Mouse (Mus musculus) myocyte (in vitro differentiated cells): Measurements from ENCODE around the gene Ccdc130. TPM values are rescaled to one million over a fixed set of nuclear protein-coding genes. Genes with fewer than 3 reads are reported as not detected.

Experiments
- H3K27me3 ChIP-seq: one replicate; pipeline ENCODE4 v1.6.1; 2011; ENCODE audit not compliant: control insufficient read depth, insufficient read depth, insufficient read length
- H3K36me3 ChIP-seq: one replicate; pipeline ENCODE4 v1.6.1; 2011; ENCODE audit not compliant: control insufficient read depth, insufficient read depth
- H3K4me2 ChIP-seq: one replicate; pipeline ENCODE4 v1.6.1; 2011; ENCODE audit warnings: low read depth, control low read depth
- H3K4me3 ChIP-seq: one replicate; pipeline ENCODE4 v1.5.1; 2011; ENCODE audit warnings: mild to moderate bottlenecking, control low read depth, moderate library complexity
- H3K79me2 ChIP-seq: one replicate; pipeline ENCODE4 v1.6.1; 2011; ENCODE audit not compliant: control insufficient read depth, insufficient read depth
- H3ac ChIP-seq: one replicate; pipeline ENCODE4 v1.6.1; 2011; ENCODE audit not compliant: control insufficient read depth, insufficient read length
- CEBPB ChIP-seq: IDR thresholded peaks from 2 replicates; pipeline ENCODE4 v1.6.1; 2011; ENCODE audit warnings: mild to moderate bottlenecking, moderate library complexity; ENCODE audit not compliant: poor library complexity, insufficient read depth, severe bottlenecking
- E2F4 ChIP-seq: IDR thresholded peaks from one replicate; pipeline ENCODE4 v1.6.1; 2011; ENCODE audit warnings: mild to moderate bottlenecking, control low read depth, moderate library complexity; ENCODE audit not compliant: insufficient read depth
- MAX ChIP-seq: IDR thresholded peaks from one replicate; pipeline ENCODE4 v1.6.1; 2011; ENCODE audit warnings: low read depth, mild to moderate bottlenecking, control low read depth
- MYOD1 ChIP-seq, 3 experiments: IDR thresholded peaks; one replicate each; pipeline ENCODE4 v1.6.1; 2011; ENCODE audit warnings: control low read depth in 2 of 3, low read depth in 2 of 3, mild to moderate bottlenecking in 2 of 3, moderate library complexity in 1 of 3; ENCODE audit not compliant: insufficient read length in 2 of 3, control insufficient read depth in 1 of 3
- MYOG ChIP-seq, 3 experiments: IDR thresholded peaks; one replicate each; pipeline ENCODE4 v1.6.1; 2011; ENCODE audit warnings: control low read depth in 2 of 3, low read depth in 2 of 3, mild to moderate bottlenecking in 2 of 3; ENCODE audit not compliant: insufficient read length in 2 of 3, control insufficient read depth in 1 of 3, insufficient read depth in 1 of 3
- POLR2A ChIP-seq: IDR thresholded peaks from one replicate; pipeline ENCODE4 v1.6.1; 2011; ENCODE audit warnings: low read depth, mild to moderate bottlenecking, control low read depth, moderate library complexity; ENCODE audit not compliant: insufficient read length
- POLR2AphosphoS2 ChIP-seq: IDR thresholded peaks from one replicate; pipeline ENCODE4 v1.6.1; 2011; ENCODE audit warnings: low read depth, control low read depth; ENCODE audit not compliant: insufficient read length
- REST ChIP-seq: IDR thresholded peaks from one replicate; pipeline ENCODE4 v1.6.1; 2011; ENCODE audit warnings: mild to moderate bottlenecking, control low read depth, moderate library complexity; ENCODE audit not compliant: insufficient read depth, insufficient read length
- SRF ChIP-seq: IDR thresholded peaks from one replicate; pipeline ENCODE4 v1.6.1; 2011; ENCODE audit warnings: low read depth; ENCODE audit not compliant: control insufficient read depth, insufficient read length
- TCF12 ChIP-seq: IDR thresholded peaks from one replicate; pipeline ENCODE4 v1.6.1; 2011; ENCODE audit warnings: mild to moderate bottlenecking, control low read depth; ENCODE audit not compliant: poor library complexity, insufficient read depth, severe bottlenecking
- TCF3 ChIP-seq: IDR thresholded peaks from one replicate; pipeline ENCODE4 v1.6.1; 2011; ENCODE audit warnings: low read depth, control low read depth; ENCODE audit not compliant: insufficient read length
- USF1 ChIP-seq: IDR thresholded peaks from one replicate; pipeline ENCODE4 v1.6.1; 2011; ENCODE audit warnings: low read depth, mild to moderate bottlenecking, control low read depth, moderate library complexity
- polyA plus RNA-seq: library from polyadenylated mRNA; unstranded; fragments of >200 nt; fragmentation: generic; extraction: Trizol; gene quantifications from one replicate; pipeline ENCODE4 v1.2.1, GENCODE M21; 2012; ENCODE audit warnings: missing spikeins

Gene Ccdc130
- polyA plus RNA-seq, 1 experiment, result 28.9 TPM

DNA sequence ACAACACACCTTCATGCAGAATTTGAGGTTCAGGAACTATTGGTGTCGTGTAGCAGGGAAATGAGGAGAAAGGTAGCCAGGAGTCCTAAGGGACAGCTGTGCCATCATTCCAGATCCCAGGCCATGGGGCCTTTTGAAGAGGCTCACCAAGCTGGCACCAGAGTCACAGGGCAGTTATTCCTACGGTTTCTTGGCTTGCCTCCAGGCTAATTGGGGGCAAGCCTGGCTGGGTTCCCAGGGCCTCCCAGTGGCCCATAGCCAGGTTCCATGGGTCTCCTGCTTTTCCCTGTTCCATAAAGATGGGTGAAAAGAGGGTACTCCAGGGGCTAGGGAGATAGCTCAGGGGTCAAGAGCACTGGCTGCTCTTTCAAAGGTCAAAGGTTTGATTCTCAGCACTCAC lies 28.4 kb downstream of the Ccdc130 start:
- H3K27me3 ChIP-seq, result no peaks in the 10 kb centered on the region
- H3K36me3 ChIP-seq, result peaks cover 5% of the 10 kb centered on the region
- TF ChIP-seq MAX (no peak), USF1 (no peak), SRF (no peak)
- no peaks in the 10 kb centered on the region for H3K79me2 ChIP-seq
- no peak overlapping the region for H3ac ChIP-seq
- no peak overlapping the region for H3K4me2 ChIP-seq
- H3K4me3 ChIP-seq, result no peak overlapping the region

GRCm38 (mm10) chr8:84241167-84241566 lies 29.0 kb downstream of the Ccdc130 start:
- H3ac ChIP-seq, result no peak overlapping the region
- peaks cover 5% of the 10 kb centered on the region for H3K79me2 ChIP-seq
- no peaks in the 10 kb centered on the region for H3K27me3 ChIP-seq
- H3K4me2 ChIP-seq, result no peak overlapping the region
- H3K36me3 ChIP-seq, result no peaks in the 10 kb centered on the region
- no peak overlapping the region for H3K4me3 ChIP-seq
- no peak for TF ChIP-seq POLR2A
- no peak for TF ChIP-seq TCF12
- TF ChIP-seq TCF3, result no peak
- TF ChIP-seq REST, result no peak
- no peak for TF ChIP-seq MAX
- TF ChIP-seq SRF, result no peak
- peak in 2 of 3 experiments; percentile 35 to 72 for TF ChIP-seq MYOD1 (IDR thresholded peaks at IDR 0.05; ENCODE audit: control insufficient read depth in 1 of 3, insufficient read length in 2 of 3, low read depth in 2 of 3)
- no peak for TF ChIP-seq USF1
- no peak for TF ChIP-seq E2F4
- peak; percentile 4 to 69 (median 67) for TF ChIP-seq MYOG (IDR thresholded peaks at IDR 0.05; ENCODE audit: control insufficient read depth in 1 of 3, insufficient read depth in 1 of 3, insufficient read length in 2 of 3, low read depth in 2 of 3)
- TF ChIP-seq POLR2AphosphoS2, result no peak
- no peak for TF ChIP-seq CEBPB

- Histone ChIP-seq H3K4me2 (peak overlapping the region; percentile 100), H3ac (peak overlapping the region; percentile 17), H3K36me3 (peaks cover 6% of the 10 kb centered on the region), H3K79me2 (peaks cover 13% of the 10 kb centered on the region), H3K27me3 (no peaks in the 10 kb centered on the region), H3K4me3 (peak overlapping the region; percentile 79)
- no peak for TF ChIP-seq SRF
- no peak for TF ChIP-seq TCF12
- TF ChIP-seq REST, result peak; percentile 22
Measured at GRCm38 (mm10) chr8:84237542-84238229, 32.5 kb downstream of the Ccdc130 start.

DNA sequence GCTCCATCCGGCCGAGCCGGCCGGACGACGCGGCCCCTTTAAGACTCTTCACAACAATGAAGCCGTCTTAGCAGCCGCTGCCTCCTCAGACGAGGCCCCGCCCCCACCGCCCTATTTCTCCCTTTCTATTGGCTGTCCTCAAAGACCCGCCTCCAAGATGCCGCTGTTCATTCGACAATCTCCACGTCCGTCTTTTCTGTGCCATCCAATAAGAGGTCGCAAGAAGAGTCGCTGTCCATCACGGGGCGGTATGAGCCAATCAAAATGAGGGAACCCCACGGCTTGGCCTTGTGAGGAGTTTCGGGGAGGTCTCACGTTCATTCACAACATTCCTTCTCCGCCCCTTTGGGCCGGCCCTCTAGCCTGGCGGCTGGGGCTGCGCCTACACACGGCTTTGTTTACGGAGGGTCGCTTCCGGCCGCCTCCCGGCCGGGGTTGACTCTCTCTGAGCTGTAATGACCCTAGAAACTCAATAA lies 33.1 kb downstream of the Ccdc130 start, which contains the start of gene Zswim4:
TSS of gene Zswim4 (minus strand) at position 58 of the 476 bp plus-strand sequence.
- TF ChIP-seq E2F4 (no peak), TCF12 (no peak), TCF3 (no peak), POLR2A (peak; percentile 50), USF1 (peak; percentile 82), CEBPB (no peak), MYOD1 (IDR thresholded peaks at IDR 0.05; ENCODE audit: control insufficient read depth in 1 of 3, insufficient read length in 2 of 3, low read depth in 2 of 3) (no peak), MAX (no peak), SRF (peak; percentile 92), REST (no peak), MYOG (IDR thresholded peaks at IDR 0.05; ENCODE audit: control insufficient read depth in 1 of 3, insufficient read depth in 1 of 3, insufficient read length in 2 of 3, low read depth in 2 of 3) (no peak), POLR2AphosphoS2 (no peak)
- peaks cover 13% of the 10 kb centered on the region for H3K79me2 ChIP-seq

DNA sequence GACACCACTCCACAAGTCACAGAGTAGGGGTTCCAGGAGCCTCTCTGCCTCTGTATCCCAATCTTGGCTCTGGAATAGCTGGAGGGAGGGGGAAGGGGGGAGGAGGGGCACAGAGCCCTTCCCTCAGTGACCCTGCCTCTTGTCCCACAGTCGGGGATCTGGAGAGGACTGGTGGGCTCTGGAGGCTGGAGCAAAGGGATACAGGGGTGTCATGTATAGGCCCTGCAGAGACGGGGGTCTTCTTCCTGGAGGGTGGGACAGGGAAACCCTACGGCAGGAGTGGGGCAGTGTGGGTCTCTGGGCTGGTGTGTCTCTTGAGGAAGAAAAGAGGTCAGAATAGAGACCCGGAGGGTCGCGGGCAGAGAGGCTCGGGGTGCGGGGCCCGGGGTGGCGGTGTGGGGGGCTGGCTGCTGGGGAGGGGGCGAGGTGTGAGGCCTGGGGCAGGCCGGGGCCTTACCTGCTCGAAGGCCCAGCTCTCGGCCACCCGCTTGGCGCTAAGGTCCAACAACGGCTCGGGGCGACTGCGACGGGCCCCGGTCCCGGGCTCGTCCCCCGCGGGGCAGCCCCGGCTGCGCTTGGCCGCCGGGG lies 33.7 kb downstream of the Ccdc130 start:
- peaks cover 6% of the 10 kb centered on the region for H3K36me3 ChIP-seq
- peaks cover 13% of the 10 kb centered on the region for H3K79me2 ChIP-seq
- no peaks in the 10 kb centered on the region for H3K27me3 ChIP-seq
- TF ChIP-seq MAX (no peak), MYOG (IDR thresholded peaks at IDR 0.05; ENCODE audit: control insufficient read depth in 1 of 3, insufficient read depth in 1 of 3, insufficient read length in 2 of 3, low read depth in 2 of 3) (no peak), TCF3 (no peak), SRF (no peak), MYOD1 (IDR thresholded peaks at IDR 0.05; ENCODE audit: control insufficient read depth in 1 of 3, insufficient read length in 2 of 3, low read depth in 2 of 3) (no peak), POLR2A (no peak)
- peak overlapping the region; percentile 79 for H3K4me3 ChIP-seq
- peak overlapping the region; percentile 72 for H3K4me2 ChIP-seq
- H3ac ChIP-seq, result peak overlapping the region; percentile 17

More for the DNA sequence above, 33.1 kb downstream of the Ccdc130 start, which contains the start of gene Zswim4:
- Histone ChIP-seq H3ac (peak within 1 kb of the TSS; percentile 17), H3K4me3 (peak within 1 kb of the TSS; percentile 79), H3K36me3 (peaks cover 6% of the 10 kb centered on the region), H3K27me3 (no peaks in the 10 kb centered on the region), H3K4me2 (peak within 1 kb of the TSS; percentile 100)
